Mouse (Mus musculus): Measurements from ENCODE around the gene Nup50.
"Not testable (repeated sequence)": the region's sequence is repeated elsewhere in the genome, so short reads cannot be mapped to it uniquely, and the experiment has no call there.

Gene Nup50

DNA sequence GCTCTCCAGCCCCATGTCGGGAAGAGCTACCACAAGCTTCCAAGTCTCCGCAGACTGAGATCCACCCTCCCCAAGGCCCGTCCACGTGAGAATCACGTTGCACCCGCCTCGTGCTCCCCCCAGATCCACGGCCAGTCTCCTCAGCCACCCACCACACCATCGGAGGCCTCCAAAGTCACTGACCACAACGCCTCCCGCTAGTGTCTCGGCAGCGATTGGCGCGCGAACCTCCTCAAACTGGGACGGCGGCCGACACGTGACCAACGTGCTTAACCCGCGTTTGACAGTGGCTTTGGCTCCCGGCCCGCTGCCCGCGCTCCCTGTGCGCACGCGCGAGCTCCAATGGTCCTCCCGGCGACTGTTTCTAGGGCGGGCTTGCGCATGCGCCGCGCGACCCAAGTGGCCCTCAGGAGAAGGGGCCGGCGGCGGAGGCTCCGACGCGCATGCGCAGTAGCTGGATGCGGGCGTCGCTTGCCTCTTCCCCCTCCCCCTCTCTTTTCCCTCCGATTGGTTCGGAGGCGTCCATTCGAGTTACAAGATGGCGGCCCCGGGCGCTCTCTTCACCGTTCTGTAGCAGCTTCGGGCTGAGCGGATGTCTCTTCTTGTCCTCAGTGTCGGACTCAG lies at the start of gene Nup50:
Gene Nup50 (plus strand): TSS at position 528 of the 624 bp plus-strand sequence.
- peak; percentile 100 for DNase-seq (ENCODE audit: low spot score)

DNA sequence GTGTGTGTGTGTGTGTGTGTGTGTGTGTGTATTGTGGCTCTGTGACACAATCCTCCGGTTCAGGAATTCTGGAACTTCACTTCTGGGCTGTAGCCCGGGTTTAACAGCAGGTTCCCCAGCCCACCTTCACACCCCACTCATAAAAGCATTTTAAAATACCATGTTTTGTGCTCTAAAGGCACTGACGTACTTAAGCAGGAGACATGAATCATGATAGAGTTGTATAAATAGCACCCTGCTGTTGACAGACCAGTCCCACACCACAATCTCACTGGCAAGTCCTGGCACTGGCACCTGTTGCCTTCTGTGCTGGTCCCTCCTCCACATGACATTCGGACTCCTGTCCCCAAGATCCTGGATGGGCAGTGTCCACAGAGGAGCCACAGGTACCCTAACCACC lies 49.3 kb upstream of the Nup50 start:
- DNase-seq (ENCODE audit: low spot score) = peak; percentile 26

DNA sequence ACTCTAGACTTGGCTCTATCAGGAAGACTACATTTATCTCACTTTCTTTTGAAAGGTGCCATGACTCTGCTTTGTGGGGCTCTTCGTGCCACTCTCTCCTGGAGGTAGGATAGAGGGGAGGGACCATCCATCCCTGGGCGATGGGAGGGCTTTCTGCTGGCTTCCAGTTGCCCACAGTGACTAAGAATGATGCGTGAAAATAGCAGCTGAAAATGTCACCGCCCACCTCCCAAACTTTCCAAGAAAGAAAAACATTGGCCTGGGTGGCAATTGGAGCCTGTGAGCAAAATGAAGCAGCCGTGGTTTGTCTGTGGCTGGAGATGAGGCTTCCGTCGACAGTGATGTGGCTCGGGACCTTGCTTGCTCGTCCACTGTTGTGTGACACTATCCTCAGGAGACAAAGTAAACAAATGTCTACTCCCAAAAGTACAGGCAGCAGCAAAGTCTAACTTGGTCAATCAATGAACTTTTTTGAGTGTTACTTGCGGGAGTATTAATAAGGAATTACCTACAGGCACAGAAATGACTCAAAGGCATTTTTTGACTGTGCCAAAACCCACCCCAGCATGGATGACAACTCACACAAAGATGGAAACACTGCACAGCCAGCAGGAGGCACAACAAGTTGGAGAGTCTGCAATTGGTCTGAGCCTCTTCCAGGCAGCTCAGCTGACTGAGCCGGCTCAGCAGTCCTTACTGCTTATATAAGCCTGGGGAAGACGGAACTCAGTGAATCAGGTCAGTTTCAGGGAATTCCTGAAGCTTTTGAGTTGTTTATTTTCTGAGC lies 46.0 kb upstream of the Nup50 start:
- no peak for DNase-seq (ENCODE audit: low spot score)

DNA sequence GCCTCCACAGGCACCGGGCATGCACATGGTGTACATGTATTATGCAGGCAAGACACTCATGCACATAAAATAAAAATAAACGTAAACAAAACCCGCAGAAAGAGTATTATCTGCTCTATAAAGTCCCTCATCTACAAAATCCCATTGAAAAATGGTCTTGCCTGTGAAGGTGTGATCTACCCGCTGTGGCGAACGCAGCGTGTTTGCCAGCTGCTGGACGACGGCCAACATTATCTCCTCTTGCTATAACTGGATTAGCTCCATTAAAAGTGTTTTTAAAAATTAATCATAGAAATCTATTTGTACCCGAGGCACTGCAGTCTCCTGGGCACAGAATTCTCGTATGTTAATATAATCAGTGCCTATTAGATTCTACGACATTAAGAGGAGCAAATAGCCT lies 35.1 kb upstream of the Nup50 start:
- DNase-seq (ENCODE audit: low spot score) = peak; percentile 32

DNA sequence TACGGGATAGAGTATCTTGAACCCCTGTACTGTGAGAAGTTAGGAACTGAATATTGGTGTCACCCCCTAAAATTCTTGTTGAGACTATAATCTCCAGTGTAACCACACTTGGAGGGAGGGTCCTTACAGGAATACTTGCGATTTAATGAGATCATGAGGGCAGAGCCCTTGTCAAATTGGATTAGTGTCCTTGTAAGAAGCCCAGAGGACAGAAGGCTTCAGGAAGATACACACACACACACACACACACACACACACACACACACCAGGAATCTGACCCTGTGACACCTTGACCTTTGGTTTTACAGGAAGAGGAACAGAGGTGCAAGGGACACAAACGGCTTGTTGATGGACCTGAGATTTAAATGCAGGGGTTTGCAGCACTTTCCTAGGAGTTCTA lies 32.0 kb upstream of the Nup50 start:
- no peak for DNase-seq (ENCODE audit: low spot score)

DNA sequence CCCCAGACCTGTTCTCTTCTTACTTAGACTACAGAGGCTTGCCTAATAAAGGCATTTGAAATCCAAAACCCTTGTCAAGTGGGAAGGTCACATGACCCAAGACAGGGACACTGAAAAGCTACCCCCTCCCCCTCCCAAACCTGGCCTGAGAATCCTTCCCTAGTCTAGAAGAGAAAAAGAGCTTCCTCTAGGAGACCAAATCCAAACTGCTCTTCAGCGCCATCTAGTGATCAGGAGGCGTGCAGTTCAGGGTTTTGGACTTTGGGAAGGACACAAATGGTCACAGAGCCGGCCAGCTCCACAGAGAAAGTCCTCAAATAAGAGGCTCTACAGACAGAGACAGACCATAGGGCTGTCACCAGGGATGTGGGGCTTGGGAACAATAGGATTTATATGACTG lies 31.6 kb upstream of the Nup50 start:
- DNase-seq (ENCODE audit: low spot score) = peak; percentile 72

DNA sequence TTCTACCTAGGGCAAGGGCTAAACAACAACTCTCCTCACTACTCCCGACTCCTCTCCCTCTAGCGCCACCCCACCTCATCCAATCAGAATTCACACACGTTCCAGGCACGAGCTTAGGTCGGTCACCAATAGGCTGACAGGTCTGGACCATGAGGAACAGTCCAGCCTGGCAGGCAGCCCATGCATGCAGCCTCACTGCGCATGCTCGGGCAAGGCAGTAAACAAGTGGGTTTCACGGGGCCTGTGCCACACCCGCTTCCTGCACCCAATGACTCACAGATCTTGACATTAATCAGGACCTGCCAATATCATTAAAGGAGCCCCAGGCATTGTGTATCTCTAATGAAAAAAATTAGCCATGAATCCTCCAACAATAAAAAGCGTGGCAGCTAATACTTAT lies 27.0 kb upstream of the Nup50 start:
- DNase-seq (ENCODE audit: low spot score) = not testable (repeated sequence)

DNA sequence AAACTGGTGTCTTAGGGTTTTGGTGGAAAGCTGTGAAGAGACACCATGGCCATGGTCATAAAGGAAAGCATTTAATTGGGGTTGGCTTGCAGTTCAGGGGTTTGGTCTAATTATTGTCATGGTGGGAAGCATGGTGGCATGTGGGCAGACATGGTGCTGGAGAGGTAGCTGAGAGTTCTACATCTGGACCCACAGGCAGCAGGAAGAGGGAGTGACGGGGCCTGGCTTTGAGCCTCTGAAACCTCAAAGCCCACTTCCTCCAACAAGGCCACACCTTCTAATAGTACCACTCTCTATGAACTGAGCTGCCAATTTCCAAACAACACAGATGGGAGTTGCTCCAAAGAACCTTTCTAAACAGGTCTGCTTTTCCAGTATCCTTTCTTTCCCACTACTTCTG lies 26.5 kb upstream of the Nup50 start:
- DNase-seq (ENCODE audit: low spot score) = no peak

DNA sequence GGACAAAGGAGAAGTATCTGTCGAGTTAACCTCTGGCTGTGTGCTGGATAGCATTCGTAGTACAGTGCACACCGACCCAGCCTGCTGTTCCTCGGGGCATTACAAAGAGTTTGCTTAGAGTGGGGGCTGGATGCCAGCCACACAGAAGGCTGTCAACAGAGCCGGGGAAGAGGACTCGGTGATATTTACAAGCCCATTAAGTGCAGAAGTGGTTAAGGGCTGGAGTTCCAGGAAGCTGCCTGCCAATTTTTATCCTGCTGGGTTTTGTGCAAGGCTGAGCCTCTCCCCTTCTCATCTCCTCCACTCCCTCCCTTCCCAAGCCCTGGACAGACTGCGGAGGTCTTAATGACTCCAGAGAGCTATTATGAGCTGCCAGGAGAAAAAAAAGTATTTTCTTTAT lies 25.1 kb upstream of the Nup50 start:
- no peak for DNase-seq (ENCODE audit: low spot score)

DNA sequence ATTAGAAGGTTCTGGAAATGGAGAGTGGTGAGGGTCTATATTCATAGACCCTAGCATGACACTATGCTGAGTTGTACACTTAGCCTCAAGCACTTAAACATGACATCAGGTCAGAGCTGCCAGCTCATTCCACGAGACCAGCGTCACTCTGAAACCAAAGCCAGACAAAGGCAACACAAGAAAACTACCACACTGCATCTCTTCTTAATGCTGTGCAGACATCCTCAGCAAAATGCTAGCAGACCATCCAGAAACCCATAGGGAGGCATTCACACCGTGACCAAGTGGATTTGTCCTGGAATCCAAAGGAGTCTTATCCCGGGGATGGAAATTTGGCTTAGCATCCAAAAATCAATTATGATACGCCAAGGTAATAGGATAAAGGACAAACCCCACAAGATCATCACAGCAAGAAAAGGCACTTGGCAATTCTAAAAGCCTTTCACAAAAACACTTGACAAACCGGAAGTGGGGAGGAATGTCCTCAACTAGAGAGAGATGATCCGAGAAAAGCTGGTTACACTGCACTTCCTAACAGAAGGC lies 19.3 kb upstream of the Nup50 start:
- no peak for DNase-seq (ENCODE audit: low spot score)

DNA sequence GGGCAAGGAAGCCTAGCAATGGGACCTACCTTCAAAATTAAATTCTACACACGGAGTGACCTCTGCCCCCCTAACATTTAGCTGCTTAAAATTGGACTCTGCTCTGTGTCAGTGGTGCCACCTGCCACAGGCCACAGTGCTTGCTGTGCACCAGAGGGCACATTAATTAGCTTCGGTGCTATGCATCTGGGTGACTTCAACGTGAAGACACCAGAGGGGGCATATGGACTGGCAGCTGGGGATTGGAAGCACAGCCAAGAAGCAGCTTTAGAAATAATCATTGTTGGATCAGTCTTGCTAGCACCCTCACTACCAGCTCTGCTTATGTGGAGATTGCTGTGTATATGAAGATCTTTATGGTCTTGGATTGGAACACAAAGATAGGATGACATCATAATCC lies 10.0 kb upstream of the Nup50 start:
- DNase-seq (ENCODE audit: low spot score) = no peak

DNA sequence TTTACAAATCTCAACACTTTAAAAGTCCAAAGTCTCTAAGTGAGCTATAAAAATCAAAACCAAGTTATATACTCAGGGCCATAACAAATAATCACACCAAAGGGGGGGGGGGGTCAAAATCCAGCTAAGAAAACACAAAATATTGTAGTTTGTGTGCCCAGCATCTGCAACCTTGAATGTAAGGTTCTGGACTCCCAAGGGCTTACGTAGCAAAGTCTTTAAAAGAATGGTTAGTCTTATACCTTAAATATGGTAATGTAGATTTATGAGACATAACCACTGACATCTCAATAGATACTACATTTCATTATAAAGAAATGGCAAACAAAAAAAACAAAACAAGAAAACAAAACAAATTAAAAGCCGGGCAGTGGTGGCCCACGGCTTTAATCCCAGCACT lies 3.3 kb upstream of the Nup50 start, which contains the start of gene Gm29666:
Gene Gm29666 (minus strand): TSS at position 101 of the 400 bp plus-strand sequence.
- DNase-seq (ENCODE audit: low spot score) = no peak

DNA sequence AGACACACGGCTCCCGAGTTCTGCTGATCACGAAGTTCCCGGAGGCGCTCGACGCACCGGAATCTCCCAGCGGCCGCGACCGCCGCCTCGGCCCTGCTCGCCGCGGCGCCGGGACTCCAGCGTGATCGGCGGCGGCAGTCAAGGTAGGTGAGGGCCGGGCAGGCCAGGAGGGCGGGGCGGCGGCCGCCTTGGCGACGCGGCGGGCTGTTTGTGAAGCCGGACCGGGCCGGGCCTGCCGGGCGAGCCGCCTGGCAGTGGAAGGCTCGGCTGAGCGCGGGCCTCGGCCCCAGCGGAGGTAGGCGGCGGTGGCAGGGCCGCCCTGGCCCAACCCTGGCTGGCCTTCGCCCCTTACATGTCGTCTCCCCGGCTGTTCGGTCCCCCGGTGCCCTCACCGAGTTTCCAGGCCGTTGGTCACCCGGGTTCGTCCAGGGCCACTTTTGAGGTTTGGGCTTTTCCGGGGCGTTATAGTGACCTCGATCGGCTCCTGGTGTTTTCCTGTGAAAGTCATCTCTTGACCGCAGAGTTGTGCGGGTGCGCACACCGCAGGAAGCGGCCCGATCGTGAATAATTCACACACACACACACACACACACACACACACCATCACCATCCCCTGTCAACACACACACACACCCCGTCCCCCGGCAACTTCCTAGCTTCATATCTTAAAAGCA lies 434 bp downstream of the Nup50 start:
- DNase-seq (ENCODE audit: low spot score) = peak; percentile 17

DNA sequence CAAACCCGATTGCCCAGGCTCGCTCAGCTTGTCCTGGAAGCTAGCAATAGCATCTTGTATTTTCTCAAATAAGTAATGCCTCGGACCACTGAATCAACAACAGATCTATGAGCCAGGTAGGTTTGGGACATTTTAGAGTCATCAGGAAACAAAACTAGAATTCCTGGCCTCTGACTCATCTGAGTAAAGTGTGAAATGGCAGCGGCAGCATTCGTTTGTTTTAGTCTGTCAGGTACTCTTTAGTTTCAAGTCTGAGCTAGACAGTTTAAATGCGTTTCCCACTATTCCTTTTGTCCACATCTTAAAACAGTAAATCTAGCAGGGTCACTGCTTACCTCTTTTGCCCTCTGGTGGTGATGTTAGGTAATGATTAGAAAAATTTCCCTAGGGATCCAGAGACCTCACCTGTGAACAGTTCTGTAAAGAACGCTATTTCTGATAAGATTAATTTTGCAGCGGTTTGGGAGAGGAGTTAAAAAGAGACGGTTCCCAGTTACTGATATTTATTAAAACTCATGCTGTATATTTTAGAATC lies 1.6 kb downstream of the Nup50 start:
- peak; percentile 46 for DNase-seq (ENCODE audit: low spot score)

DNA sequence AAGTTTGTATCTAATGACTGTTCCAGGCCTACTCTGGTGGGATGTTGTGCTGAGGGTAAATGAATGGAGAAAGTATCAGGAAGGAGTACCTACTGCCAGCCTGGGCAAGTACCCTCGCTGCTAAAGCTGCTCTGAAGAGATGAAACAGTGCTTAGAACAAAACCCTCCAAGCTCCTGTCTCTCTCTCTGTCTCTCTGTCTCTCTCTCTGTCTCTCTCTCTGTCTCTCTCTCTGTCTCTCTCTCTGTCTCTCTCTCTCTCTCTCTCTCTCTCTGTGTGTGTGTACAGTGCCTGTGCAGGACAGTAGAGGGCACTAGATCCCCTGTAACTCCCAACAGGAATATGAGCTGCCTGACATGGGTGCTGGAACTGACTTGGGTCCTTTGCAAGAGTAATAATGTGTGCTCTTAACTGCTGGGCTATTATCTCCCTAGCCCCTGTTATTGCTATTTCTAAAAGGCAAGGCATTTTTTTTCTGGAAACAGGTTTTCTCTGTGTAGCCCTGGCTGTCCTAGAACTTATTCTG lies 2.3 kb downstream of the Nup50 start:
- DNase-seq (ENCODE audit: low spot score) = no peak

DNA sequence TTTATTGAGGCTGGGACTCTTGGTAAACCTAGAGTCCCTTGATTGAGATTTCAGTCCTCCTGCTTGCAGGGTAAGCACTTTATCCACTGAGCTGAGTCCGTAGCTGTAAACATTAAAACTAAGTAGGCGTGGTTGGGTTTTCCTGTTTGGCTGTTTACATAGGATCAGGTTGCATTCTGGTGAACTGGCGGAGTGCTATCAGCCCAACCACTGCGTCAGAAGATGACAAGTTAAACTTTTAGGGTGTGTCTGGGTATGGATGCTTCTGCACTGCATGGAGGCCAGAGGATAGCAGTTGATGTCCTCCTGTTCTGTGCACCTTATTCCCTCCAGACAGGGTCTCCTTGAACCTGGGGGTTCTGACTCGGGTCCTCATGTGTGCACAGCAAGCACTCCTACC lies 9.1 kb downstream of the Nup50 start:
- no peak for DNase-seq (ENCODE audit: low spot score)

DNA sequence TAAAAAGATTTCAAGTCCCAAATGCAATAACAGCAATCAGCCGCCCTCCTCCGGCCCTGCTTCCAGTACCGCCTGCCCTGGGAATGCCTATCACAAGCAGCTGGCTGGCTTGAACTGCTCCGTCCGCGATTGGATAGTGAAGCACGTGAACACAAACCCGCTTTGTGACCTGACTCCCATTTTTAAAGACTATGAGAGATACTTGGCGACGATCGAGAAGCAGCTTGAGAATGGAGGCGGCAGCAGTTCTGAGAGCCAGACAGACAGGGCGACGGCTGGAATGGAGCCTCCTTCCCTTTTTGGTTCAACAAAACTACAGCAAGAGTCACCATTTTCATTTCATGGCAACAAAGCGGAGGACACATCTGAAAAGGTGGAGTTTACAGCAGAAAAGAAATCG lies 11.7 kb downstream of the Nup50 start:
- no peak for DNase-seq (ENCODE audit: low spot score)

DNA sequence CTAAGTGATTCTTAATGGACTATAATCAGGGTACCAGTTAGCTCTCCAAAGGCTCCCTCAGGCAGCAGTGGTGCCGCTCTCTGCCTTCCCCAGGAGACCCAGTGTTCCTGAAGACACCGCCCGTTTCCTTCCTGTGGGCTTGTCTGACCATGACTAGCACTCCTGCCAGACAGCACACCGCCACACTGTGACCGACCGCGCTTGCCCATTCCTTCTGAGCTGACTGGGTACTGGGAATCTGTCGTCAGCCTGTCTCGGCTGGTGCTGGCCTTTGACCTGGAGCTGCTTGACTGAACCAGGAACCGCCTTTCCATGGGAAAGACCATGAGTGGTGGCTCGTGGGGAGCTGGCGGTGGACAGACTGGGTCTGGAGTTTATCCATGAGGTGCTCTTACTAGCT lies 16.9 kb downstream of the Nup50 start:
- DNase-seq (ENCODE audit: low spot score) = no peak

DNA sequence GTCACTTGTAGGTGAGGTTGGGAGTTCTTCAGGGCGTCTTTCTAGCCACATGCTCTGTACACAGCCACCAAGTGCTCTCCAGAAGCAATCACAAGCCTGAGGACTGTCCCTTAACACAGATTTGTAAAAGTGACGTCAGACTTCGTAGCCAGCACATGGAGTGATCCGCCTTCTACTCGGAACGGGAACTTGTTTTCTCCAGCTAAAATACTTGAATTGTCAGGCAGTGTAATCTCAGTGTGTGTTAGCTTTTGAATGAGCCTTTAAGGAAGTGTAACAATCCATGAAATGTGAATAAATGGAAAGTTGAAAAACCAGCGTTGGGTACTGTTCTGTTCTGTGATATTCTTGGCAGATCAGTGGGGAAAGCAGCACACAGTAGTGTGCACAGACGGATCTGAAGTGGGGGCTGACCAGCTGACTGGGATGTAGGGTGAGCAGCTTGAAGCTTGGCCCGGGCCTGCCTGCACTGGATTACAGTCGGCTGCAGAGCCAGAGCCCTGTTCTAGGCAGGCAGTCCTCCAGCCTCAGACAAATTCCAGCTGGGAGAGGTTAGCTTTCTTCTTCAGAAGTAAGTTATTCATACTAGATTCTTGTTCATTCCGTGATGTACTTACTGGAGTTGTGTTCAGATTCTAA lies 19.6 kb downstream of the Nup50 start:
- DNase-seq (ENCODE audit: low spot score) = peak; percentile 67

DNA sequence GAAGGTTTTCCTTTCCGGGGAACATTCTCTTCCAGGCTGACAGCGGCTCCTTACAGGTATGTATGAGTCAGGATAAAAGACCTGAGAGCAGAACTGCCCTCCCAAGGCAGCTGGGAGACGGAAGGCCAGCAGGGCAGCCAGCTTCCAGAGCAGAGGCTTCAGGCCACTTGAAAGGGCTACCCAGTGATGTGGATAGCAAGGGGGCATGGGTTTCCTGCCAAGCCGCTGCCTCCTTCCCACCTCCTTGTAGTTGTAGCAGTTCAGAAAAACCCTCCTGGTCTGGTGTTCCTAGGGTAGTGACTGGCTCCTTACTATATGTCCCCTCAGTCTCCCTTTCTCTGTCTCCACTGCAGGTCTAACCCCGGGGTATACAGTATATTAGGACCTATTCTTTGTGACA lies 21.1 kb downstream of the Nup50 start:
- no peak for DNase-seq (ENCODE audit: low spot score)

DNA sequence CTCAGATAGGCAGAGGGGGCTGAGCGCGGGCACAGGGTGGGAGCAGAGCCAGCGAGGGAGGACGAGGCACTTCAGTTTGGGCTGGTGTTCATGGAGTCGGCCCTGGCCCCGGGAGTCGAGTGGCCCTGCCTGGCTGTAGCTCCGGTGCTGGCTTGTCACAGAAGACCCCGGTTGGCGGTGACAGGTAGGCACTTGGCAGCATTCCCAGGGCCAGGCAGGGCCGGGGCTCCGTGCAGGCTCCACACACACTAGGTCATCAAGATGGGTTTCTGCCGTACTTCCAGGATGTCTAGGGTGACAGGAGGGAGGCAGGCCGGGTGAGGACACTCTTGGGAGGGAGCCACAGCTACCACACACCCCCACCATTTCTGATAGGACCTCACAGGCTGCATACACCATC lies 25.8 kb downstream of the Nup50 start:
- no peak for DNase-seq (ENCODE audit: low spot score)

DNA sequence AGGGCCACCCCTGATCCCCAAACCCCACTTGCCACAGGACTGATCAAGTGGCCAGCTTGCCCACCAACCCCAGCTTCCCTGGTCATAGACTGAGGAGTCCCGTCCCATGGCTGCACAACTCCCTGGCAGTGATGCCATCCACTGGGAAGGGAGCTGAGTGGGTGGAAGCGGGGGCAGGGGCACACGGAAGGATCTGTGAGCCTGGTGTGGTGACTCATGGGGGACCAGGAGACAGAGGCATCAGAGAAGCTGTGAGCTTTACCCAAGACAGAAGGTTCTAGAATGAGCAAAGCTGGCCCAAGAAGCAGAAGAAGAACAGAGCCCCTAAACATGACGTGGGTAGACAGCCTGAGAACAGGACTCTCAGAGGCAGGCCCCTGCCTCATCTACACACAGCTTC lies 26.8 kb downstream of the Nup50 start:
- no peak for DNase-seq (ENCODE audit: low spot score)

Data from layer of hippocampus, adult 11-12 months (tissue).